Mouse (Mus musculus): Measurements from ENCODE around the gene Atp6v1b1. TPM values are rescaled to one million over a fixed set of nuclear protein-coding genes. Genes with fewer than 3 reads are reported as not detected.

The Atp6v1b1 gene
- total and polyA plus RNA-seq, 3 experiments = not detected

GRCm38 (mm10) chr6:83762880-83763431, 20.2 kb downstream of the Atp6v1b1 start:
- H3K4me2 ChIP-seq (ENCODE audit: insufficient read depth, low read depth, poor library complexity, severe bottlenecking) = no peak overlapping the region
- TF ChIP-seq NELFE (IDR thresholded peaks at IDR 0.05; ENCODE audit: low read depth, low read length) (no peak), MAZ (IDR thresholded peaks at IDR 0.05; ENCODE audit: low read depth, low read length) (no peak), NRF1 (IDR thresholded peaks at IDR 0.05; ENCODE audit: low read depth, low read length) (no peak), ETS1 (conservative IDR thresholded peaks at IDR 0.05; ENCODE audit: low read depth, low read length) (no peak), MEF2A (IDR thresholded peaks at IDR 0.05; ENCODE audit: borderline replicate concordance, low read depth, low read length) (no peak), E2F4 (IDR thresholded peaks at IDR 0.05; ENCODE audit: insufficient replicate concordance, low read depth, low read length) (no peak), USF1 (IDR thresholded peaks at IDR 0.05; ENCODE audit: low read depth, low read length) (no peak), POLR2AphosphoS2 (IDR thresholded peaks at IDR 0.05; ENCODE audit: low read depth, low read length) (no peak), PAX5 (IDR thresholded peaks at IDR 0.05; ENCODE audit: low read length) (no peak), CTCF (conservative IDR thresholded peaks at IDR 0.05 in 1 of 2, IDR thresholded peaks at IDR 0.05 in 1 of 2; ENCODE audit: low read depth in 2 of 2, low read length in 2 of 2) (no peak), UBTF (IDR thresholded peaks at IDR 0.05; ENCODE audit: low read depth, low read length) (no peak)
- H3K79me2 ChIP-seq (replicated peaks; ENCODE audit: control insufficient read depth, extremely low read depth, insufficient read depth, poor library complexity, severe bottlenecking) = no peaks in the 10 kb centered on the region
- in situ Hi-C loops (cut with MboI; ENCODE audit: low pct_ligation_motif_present, low pct_unique_long_range_greater_than_20kb, low sequenced_read_pairs) (no loop called here), dilution Hi-C loops (cut with MboI; ENCODE audit: extremely low pct_ligation_motif_present, extremely low pct_unique_long_range_greater_than_20kb, low sequenced_read_pairs) (no loop called here)
- DNase-seq (ENCODE audit: extremely low read depth) = no peak
- peaks cover 0 to 57% of the 10 kb centered on the region in 2 experiments for H3K36me3 ChIP-seq (replicated peaks in 1 of 2; ENCODE audit: control insufficient read depth in 1 of 2, insufficient read depth in 1 of 2, low read length in 1 of 2)
- H3K4me1 ChIP-seq (ENCODE audit: control insufficient read depth in 1 of 2, insufficient read depth in 2 of 2) = peaks cover 0 to 2% of the 10 kb centered on the region in 2 experiments; a peak in 2 of 4 replicates
- H3K27me3 ChIP-seq (replicated peaks) = peaks cover 2% of the 10 kb centered on the region
- no peak overlapping the region for H3K4me3 ChIP-seq (replicated peaks in 1 of 3; ENCODE audit: low read depth in 2 of 3, low read length in 2 of 3, poor library complexity in 1 of 3)
- H3K9me3 ChIP-seq (replicated peaks; ENCODE audit: low read length) = no peaks in the 10 kb centered on the region
- H3K9ac ChIP-seq (ENCODE audit: insufficient read depth, low read depth) = no peak overlapping the region
- no peak overlapping the region for H3K27ac ChIP-seq (ENCODE audit: insufficient read depth, low read depth)

GRCm38 (mm10) chr6:83766982-83767381, 24.2 kb downstream of the Atp6v1b1 start:
- dilution Hi-C loops (cut with MboI; ENCODE audit: extremely low pct_ligation_motif_present, extremely low pct_unique_long_range_greater_than_20kb, low sequenced_read_pairs) = no loop called here
- no peaks in the 10 kb centered on the region for H3K79me2 ChIP-seq (replicated peaks; ENCODE audit: control insufficient read depth, extremely low read depth, insufficient read depth, poor library complexity, severe bottlenecking)
- no peak overlapping the region for H3K27ac ChIP-seq (ENCODE audit: insufficient read depth, low read depth)
- no peak for DNase-seq (ENCODE audit: extremely low read depth)
- peaks cover 29 to 93% of the 10 kb centered on the region in 2 experiments for H3K36me3 ChIP-seq (replicated peaks in 1 of 2; ENCODE audit: control insufficient read depth in 1 of 2, insufficient read depth in 1 of 2, low read length in 1 of 2)
- TF ChIP-seq MEF2A (IDR thresholded peaks at IDR 0.05; ENCODE audit: borderline replicate concordance, low read depth, low read length) (no peak), UBTF (IDR thresholded peaks at IDR 0.05; ENCODE audit: low read depth, low read length) (no peak), RCOR1 (conservative IDR thresholded peaks at IDR 0.05; ENCODE audit: low read depth, low read length) (no peak), GABPA (IDR thresholded peaks at IDR 0.05; ENCODE audit: insufficient replicate concordance, low read depth, low read length) (no peak), POLR2AphosphoS2 (IDR thresholded peaks at IDR 0.05; ENCODE audit: low read depth, low read length) (no peak), MYC (IDR thresholded peaks at IDR 0.05; ENCODE audit: low read depth, low read length) (no peak), MAFK (IDR thresholded peaks at IDR 0.05; ENCODE audit: insufficient replicate concordance, low read length) (no peak), BHLHE40 (IDR thresholded peaks at IDR 0.05; ENCODE audit: low read depth, low read length) (no peak), SMC3 (IDR thresholded peaks at IDR 0.05; ENCODE audit: low read depth, low read length) (no peak), HCFC1 (IDR thresholded peaks at IDR 0.05; ENCODE audit: low read depth, low read length) (no peak), SIN3A (IDR thresholded peaks at IDR 0.05; ENCODE audit: low read length) (no peak), ZC3H11A (IDR thresholded peaks at IDR 0.05; ENCODE audit: low read depth, low read length) (no peak), NRF1 (IDR thresholded peaks at IDR 0.05; ENCODE audit: low read depth, low read length) (no peak), TBP (conservative IDR thresholded peaks at IDR 0.05; ENCODE audit: low read depth, low read length) (no peak)
- in situ Hi-C loops (cut with MboI; ENCODE audit: low pct_ligation_motif_present, low pct_unique_long_range_greater_than_20kb, low sequenced_read_pairs) = no loop called here
- H3K27me3 ChIP-seq (replicated peaks) = no peaks in the 10 kb centered on the region
- H3K4me2 ChIP-seq (ENCODE audit: insufficient read depth, low read depth, poor library complexity, severe bottlenecking) = no peak overlapping the region
- no peaks in the 10 kb centered on the region for H3K9me3 ChIP-seq (replicated peaks; ENCODE audit: low read length)
- no peak overlapping the region for H3K4me3 ChIP-seq (replicated peaks in 1 of 3; ENCODE audit: low read depth in 2 of 3, low read length in 2 of 3, poor library complexity in 1 of 3)
- no peak overlapping the region for H3K9ac ChIP-seq (ENCODE audit: insufficient read depth, low read depth)
- H3K4me1 ChIP-seq (ENCODE audit: control insufficient read depth in 1 of 2, insufficient read depth in 2 of 2) = peaks cover 0 to 6% of the 10 kb centered on the region in 2 experiments; a peak in 1 of 4 replicates

Measured in CH12.LX (cell line).